Mouse (Mus musculus): ENCODE results near the gene Slc17a9.

Gene Slc17a9

DNA sequence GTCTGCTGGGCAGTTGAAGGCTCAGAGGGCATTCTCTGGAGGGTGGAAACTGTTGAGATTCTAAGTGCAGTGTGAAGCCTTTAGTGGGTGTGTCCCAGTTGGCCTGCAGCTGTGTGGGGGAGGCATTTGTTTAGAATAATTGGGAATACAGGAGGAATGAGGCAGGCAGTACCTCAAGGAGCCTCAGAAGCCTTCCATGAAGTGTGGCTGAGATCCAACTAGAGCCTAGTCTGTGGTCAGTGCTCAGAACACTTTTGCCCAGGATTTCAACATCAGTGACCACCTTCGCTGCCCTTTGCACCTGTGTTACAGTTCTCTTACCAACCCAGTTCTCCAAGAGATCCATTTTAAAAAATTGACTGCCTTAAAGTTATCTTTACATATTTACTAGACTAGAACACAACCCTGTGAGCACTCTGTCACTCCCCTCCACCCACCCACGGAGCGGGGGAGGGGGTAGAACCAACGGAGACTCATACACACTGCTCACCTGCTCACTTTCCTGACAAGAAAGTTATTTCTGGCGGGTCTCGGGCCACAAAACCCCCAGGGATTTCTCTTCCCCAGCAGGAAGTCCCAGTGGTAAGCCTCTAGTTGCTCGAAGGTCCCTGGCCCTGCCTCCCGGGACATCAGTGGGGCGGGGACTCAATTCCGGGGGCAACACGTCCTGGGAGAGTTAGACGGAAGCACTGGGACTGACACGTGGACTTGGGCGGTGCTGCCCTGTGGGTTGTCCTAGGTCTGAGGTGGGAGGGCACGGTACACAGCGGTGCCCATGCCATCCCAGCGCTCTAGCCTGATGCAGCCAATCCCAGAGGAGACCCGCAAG lies at the start of gene Slc17a9:
Gene Slc17a9, plus strand, starts transcription at position 679 of the 829 bp plus-strand sequence.
- CTCF ChIA-PET = interaction anchor here (0.7 kb wide), 1 partner anchor 22 kb away, joined by 3 read pairs; no protein-coding TSS in a partner anchor

DNA sequence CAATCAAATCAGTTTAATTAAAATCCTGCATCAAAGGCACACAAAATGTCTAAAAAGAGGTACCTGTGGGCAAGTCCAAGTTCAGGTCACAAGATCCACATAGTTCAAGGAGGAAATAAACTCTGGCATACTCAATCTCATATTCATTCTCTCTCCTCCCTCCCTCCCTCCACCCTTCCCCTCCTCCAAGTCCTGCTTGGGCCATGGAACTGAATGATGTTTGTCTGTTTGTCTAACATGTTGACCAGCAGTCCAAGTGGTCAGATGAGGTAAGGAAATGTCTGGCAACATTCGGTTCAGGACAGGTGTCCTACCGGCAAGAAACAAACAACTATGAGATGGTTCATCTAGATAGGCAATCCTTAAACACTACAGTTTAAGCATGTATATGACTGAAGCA lies 48.4 kb upstream of the Slc17a9 start:
- CTCF ChIA-PET = no interaction called here

DNA sequence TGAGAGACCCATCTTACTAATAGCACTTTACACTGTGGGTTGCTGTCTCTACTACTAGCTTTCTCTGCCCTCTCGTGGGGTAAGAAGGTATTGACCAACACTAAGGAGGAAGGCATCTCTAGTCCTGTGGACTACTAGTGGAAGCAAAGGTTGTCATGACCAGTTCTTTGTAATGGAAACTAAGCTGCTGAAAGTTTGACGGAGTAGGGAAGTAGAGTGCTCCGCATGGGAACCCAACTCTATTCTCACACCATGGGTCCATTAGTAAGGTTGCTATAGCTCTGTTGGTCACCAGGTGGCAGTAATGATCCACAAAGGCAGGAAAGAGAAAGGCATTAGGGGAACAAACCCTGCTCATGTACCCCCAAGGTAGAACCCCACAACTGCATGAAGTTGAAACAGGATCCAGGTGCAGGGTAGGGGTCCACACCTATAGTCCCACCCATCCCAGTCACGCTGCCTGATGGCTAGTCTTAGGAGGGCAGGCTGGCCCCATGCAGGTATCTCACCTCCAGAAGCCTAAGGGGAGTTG lies 46.4 kb upstream of the Slc17a9 start:
- CTCF ChIA-PET = interaction anchor here (0.5 to 1.1 kb wide), 4 partner anchors 21 to 629 kb away, joined by 3 to 7 read pairs (median 5); partner anchors contain the start of genes Dido1 and Gid8

DNA sequence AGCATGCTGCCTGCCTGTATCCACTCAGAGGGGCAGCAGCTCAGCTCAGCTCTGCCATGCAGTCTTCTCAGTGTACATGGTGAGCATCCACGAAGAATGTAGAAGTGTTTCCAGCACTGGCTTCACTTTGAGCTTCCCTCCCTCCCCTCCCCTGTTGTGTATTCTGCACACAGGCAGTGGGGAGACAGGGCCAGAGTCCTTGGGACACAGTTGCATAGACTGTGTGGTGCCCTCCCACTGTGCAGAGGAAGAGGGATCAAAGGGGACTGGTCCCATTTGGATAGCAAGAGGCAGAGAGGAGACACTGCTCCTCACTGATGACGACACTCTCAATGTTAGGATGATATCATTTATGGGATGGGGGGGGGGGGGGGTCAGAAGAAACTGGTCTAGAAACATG lies 43.8 kb upstream of the Slc17a9 start:
- CTCF ChIA-PET = interaction anchor here (1.7 kb wide), 1 partner anchor 64 kb away, joined by 4 read pairs; no protein-coding TSS in a partner anchor

DNA sequence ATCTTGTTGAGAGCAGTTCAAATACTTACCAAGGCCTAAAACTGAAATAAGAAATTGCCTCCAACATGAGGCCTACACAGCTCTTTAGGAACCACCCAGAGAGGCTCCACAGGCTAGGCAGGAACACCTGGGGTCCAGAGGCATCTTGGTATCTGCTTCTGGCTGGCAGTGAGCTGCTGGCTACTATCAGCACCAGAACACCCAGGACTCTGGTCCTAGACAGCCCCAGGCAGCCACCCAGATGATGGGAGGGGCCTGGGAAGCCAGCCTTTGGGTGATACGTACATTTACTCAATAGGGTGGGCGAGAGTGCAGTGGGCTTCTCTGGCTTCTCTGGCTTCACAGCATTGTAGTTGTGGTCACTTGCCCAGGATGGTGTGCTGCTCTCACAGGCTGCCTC lies 41.5 kb upstream of the Slc17a9 start:
- CTCF ChIA-PET = no interaction called here

DNA sequence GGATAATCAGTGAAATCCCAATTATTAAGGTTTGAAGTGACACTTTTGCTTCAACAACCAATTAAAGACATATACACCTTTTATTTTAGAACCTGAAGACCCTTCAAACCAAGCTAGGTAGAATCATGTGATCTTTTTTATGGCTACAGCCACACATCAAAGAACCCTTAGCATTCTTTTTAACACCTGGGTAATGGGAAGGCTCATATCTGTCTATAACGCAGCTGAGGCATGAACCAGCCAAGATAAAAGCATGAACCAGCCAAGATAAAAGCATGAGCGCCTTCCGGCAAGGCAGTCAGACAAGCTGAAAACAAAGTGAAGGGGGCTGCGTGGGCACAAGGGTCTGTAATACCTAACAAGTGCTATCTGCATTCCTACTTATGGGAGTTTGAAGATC lies 41.0 kb upstream of the Slc17a9 start:
- CTCF ChIA-PET = no interaction called here

DNA sequence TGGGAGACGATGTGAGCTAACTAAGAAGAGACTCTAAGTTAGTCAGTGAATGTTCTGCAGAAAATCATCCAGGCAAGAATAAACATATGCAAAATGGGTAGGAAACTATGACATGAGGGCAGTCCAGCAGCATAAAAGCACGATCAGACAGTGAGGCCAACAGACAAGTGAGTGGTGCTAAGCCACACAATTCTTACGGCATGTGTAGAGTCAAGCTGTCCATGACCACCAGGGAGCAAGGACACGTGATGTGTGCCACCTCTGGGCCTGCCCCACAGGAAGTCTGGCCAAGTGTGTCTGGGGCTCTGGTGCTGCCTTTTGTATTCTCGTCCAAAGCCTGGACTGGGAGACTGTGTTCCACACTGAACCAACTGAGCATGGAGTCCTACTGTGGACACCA lies 35.2 kb upstream of the Slc17a9 start:
- CTCF ChIA-PET = interaction anchor here (1.0 kb wide), 1 partner anchor 16 kb away, joined by 3 read pairs; no protein-coding TSS in a partner anchor

DNA sequence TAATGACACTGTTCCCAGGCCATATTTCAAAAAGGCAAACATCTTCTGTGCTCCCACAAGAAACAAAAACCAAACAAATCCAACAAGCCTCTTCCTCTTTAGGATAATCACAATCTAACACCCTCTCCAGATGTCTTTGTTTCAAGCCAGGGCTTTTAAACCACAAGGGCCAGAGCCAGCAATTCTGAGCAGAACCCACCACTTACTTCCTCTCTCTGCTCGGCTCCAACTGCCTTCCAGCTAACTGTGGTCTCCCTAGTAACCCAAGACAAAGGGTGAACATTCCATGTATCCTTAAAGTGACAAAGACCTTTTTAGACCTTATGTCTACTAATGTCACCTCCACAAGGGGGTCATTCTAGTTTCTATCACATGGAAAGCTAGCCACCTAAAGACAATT lies 32.4 kb upstream of the Slc17a9 start:
- CTCF ChIA-PET = no interaction called here

DNA sequence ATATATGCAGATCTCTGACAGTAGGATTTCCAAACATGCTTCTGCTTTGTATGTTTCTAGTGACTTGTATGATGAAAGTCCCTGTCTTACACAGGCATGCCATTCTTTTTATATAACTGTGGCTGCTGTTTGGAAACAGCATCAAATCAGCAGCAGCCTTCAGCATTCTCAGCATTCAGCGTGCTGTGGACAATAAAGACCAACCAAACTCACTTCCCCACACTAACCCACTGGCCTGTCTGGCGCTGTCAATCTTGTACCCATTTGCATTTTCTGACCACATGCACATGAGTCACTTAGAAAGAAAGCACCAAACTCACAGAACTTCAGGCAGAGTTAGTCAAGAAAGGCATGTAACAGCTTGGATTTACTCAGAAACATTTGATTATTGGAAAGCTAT lies 29.9 kb upstream of the Slc17a9 start:
- CTCF ChIA-PET = no interaction called here

DNA sequence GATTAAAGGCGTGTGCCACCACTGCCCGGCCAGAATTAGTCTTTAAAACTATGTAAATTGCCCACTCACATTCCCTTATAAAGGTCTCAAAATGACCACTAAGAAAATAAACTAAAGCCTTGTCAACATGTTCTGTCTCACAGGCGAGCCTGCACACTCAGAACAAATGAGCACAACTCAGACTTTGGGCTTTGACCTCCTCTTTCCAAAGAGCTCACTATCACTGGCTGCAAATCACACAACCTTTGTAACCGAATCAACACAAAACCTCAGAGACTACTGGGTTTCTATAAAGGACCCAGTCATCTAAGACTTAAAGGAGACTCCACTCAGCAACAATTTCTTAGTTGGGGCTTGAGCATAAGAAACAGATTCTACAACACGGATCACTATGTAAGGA lies 24.6 kb upstream of the Slc17a9 start:
- CTCF ChIA-PET = interaction anchor here (1.2 kb wide), 1 partner anchor 22 kb away, joined by 4 read pairs; no protein-coding TSS in a partner anchor

DNA sequence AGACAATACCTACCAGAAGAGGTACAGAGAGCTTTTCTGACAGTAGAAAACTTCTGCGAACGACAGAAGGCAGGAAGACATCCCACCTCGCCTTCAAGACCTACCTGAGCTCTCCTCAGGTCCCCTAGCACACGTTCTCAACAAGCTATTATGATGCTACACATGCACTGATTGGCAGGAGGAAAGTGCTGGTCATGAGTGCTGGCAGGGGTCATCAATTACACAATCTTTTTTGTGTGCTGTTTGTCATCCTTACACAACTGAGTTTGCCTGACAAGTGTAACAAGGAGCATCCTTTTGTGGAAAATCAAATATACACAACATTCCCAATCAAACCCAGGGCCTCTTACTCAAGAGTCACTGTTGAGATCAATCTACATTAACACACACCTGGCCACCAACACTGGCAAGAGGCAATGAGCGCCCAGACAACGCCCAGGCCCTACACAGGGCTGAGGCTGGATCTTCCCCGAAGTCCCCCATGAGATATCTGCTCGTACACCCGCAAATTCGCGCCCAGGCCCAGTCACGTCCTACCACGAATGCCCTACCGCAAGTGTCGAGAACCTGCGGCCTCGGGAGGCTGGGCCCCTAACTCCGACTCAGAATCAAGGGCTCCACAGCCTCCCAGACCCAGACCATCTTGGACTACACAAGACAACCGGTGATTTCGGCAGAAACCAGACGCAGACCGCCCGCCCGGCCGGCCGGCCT lies 23.9 kb upstream of the Slc17a9 start:
- CTCF ChIA-PET = no interaction called here

DNA sequence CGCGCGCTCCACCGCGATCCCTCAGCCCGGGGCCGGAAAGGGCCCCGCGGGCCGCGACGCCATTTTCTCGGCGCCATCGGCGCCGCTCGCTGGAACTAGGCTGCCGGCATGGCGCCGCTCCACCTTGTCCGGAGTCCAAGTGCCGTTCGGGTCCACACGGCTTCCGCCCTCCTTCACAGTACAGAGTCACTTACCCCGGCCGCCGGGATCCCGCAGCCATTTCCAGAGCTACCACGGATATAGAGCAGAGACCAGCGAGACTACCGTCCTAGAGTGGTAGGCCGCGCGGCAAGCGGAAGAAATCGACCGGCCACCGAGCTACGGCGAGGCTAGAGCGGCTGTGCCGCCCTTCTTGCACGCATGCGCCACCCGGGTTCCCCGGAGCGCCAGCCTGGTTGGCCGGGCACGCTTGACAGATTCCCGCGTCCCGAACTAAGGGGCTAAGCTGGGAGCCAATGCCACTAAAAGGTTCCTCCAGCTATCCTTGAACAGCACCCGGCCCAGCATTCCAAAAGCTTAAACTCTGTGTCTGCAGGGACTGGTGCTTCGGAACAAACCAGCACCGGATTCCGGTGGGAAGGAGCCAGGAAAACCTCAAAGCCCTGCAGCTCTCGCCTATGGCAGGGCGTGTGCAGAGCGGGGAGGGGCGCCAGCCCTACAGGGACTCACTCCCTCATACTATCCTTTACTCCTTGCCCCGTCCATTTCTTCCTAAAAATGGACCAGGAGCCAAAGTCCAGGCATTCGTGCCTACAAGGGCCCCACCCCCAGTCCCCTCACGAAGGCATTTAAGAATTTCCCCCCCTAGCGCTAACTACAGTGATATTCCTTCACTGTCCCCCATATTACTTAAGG lies 23.1 kb upstream of the Slc17a9 start:
- CTCF ChIA-PET = interaction anchor here (0.6 to 0.9 kb wide), 2 partner anchors 22 to 24 kb away, joined by 3 read pairs; no protein-coding TSS in a partner anchor

DNA sequence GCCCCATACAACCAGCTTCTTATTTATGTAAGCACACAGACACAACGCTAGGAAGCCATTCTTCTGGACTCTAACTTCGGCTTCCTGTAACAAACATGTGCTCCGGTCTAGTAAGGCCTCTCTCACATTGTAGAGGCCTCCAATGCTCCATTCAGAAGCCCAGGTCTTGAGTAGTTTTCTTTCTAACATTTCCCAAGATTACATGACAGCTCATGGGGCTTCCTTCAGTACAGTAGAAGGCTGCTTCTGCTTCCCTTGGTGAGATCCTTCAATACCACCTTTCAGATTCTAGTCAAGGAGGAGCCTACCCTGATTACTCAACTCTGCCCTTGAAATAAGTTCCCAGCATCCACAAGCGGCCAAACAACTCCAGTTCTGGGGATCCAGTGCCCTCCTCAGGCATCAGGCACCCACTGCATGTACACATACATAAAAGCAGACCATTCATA lies 22.3 kb upstream of the Slc17a9 start:
- CTCF ChIA-PET = interaction anchor here (0.6 to 0.9 kb wide), 2 partner anchors 21 to 24 kb away, joined by 3 read pairs; no protein-coding TSS in a partner anchor

DNA sequence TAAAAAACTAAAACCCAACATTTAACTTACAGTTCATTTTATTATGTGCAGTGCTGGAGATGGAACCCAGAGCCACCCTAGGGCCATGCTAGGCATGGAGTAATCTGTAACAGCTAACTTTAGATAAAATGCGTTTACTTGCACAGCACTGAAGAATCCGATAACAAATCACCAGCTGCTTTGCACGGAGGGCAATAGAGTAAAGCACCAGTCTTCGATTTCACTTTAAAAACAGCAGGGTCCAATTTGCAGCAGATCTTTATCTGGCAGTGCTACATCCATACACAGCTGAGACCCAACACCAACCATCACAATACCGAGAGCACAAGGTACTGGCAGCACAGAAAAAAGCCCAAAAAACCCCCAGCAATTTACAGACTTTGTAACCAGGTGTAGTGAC lies 21.9 kb upstream of the Slc17a9 start:
- CTCF ChIA-PET = interaction anchor here (0.9 kb wide), 1 partner anchor 21 kb away, joined by 3 read pairs; no protein-coding TSS in a partner anchor

DNA sequence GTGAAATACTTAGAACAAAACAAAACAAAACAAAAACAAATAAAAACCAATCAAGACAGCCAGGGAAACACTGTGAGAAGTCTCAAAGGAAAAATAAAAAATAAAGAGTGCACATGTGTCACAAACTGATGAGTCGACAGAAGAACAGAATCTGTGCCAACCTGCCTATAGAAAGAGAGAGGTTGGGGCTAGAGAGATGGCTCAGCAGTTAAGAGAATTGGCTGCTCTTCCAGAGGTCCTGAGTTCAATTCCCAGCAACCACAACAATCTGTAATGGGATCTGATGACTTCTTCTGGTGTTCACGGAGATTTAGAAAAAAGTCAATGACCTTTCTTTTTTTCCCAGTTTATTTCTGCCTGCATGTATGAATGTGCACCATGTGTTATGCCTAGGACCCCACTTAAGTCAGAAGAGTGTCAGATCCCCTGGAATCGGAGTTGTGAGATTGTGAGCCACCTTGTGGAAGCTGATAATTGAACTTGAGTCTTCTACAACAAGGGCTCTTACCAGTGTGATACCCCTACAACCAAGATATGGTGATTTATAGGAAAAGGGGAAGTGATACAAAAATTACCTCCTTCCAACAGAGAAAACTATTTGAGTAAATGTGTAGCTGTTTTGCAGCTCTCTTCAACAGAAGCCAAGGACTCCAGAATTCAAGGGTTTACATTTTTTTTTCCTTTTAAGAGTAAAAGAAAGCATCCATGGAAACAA lies 21.3 kb upstream of the Slc17a9 start:
- CTCF ChIA-PET = no interaction called here

DNA sequence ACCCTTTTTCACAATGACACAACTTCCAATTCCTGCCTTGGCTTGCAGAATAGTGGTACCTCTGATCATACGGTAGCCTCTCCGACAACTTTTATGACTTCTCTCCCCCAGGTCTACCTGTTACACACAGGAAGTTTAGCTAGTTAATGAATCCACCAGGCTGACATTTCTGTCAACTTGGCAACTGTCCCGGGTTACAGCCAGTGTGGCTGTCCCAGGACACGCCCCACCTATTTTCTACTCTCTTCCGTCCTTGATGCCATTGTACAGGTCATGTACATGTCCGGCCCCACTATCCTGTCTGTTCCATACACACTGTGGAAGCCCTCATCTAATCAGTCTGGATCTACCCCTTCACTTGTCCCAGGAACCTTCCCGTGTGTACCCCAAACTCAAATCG lies 20.5 kb upstream of the Slc17a9 start:
- CTCF ChIA-PET = no interaction called here

DNA sequence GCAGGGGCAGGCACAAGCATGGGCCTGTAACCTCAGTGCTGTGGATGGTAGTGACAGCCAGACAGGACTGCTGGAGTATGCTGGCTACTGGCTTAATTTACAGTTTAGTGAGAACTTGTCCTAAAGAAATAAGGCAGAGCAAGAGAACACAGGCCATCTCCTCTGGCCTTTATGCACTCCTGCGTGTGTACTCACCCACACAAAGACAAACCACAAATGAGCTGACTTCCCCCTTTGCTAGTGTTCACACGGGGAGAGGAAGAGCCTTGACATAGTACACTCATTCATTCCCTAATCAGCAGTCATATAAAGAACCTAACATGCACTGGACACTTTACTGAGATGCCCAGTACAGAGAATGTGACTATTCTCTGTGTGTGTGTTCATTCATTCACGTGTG lies 20.0 kb upstream of the Slc17a9 start:
- CTCF ChIA-PET = interaction anchor here (0.6 kb wide), 1 partner anchor 42 kb away, joined by 6 read pairs; no protein-coding TSS in a partner anchor

DNA sequence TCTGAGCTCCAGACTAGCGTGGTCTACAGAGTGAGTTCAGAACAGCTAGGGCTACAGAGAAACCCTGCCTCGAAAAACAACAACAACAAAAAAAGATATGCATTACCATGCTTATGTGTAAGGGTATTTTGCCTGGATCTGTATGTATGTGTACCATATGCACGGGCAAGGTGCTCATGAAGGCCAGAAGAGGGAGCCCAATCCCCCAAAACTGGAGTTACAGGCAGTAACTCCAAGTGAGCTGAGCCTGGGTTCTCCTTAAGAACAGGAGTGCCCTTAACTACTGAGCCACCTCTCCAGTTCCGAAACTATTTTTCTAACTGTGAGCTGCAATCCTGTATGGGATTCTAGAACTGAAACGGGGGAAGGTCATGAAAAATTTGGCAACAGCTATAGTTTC lies 19.1 kb upstream of the Slc17a9 start:
- CTCF ChIA-PET = interaction anchor here (0.6 to 0.7 kb wide), 2 partner anchors 16 to 25 kb away, joined by 3 read pairs; no protein-coding TSS in a partner anchor

DNA sequence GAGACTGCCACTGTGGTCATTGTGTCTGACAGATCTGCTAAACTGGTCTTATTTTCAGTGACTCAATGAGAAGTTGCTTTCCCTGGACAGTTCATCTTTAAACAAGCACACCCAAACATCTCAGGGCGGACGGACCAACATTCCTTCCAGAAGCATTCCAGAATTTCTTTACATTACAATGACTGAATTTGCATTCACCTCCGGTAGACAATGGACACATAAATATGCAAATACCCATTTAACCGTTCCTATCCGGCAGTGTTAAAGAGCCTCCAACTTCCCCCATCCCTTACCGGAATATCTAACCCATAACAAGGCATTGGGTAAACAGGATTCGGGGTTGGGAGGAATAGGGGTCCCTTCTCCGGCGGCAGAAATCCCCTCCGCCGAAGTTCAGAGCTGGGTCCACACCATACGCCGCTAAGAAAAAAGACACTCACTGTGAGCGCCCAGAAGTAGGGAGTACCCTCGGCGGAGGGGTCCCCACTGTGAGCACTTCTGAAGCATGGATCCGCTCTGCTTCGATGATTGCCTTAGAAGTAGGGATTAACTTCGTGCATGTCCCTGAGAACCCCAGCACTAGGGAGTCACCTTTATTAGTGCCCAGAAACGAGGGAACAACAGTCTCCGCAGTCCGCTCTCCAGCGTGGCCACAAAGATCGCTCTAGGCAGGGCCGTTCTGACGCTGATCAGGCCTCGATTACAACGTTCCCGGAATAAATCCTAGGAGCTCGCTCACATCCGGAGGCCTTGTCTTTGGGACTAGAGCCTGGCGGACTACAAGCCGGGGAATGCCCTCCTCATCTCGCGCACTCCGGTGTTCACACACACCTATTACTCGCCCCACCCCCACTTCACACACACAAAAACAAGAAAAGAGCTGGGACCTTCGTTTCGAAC lies 15.8 kb upstream of the Slc17a9 start:
- CTCF ChIA-PET = interaction anchor here (0.6 to 1.5 kb wide), 3 partner anchors 17 to 31 kb away, joined by 3 to 6 read pairs (median 6); no protein-coding TSS in a partner anchor
